Mouse (Mus musculus) frontal cortex, postnatal 36 days (tissue): ENCODE measurements at regions not wholly inside any gene's neighbourhood (a gene's known extent, or its start where the extent isn't known, plus 50 kb on each side); places are given as distances from the start of the nearest gene placed in this dataset.

ENCODE experiments used
- DNase-seq, 2 experiments: peaks; one replicate each; pipeline ENCODE4 v3.0.0; 2022; ENCODE audit warnings: low spot score in 2 of 2

DNA sequence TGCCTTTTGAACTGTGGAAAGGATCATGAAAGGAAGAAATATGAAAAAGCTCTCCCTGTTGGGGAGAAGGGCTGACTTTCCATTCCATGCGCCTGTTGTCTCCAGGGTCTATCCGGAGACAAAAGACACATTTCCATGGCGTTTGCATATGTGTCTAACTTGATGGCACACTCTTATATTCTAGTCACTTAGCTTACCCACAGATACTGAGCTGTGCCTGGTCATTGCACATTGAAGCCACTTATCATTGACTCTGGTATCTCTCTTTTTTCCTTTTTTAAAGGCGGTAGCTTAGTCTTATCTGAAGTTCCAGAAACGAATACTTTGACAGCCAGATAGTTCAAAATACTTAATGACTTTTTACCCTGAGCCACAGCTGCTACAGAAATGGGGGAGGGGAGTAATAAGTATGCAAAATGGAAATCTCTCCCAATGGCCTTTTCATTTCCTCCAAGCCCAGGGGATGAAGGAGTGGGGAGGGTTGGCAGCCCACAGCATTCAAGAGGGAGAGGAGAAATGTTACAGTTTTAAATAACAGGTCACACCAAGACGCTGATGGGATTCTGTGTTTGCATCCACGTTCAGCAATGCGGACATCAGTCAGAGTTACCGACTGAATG lies 137.9 kb upstream of the Slc35f3 start:
- no peak for DNase-seq

DNA sequence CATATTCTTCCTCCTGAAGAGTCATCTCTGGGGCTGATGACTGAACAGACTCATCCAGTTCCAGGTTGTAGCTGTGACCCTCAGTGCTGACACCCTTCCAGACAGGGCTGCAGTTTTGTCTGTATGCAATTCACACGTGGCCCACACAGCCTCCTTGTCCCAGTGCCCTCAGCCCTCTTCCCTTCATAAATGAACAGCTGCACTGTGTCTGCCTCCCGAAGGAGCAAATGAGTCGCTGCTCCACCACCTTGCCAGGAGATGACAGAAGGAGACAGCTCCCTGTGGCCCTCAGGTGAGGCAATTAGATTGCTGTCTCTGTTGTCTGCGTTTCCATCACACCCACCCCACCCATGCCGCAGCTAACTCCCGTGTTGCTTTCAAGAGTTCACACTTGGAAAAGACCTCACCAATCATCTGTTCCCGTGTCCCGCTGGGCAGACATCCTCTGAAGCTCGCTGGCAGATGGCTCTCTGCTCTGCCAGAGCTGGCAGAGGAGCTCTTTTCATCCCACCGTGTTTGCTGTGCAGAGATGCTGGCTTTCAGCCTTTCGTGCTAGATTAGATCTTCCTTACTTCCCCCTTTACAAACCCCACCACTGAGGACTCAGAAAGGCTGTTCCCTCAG lies 135.5 kb upstream of the Slc35f3 start:
- peak; percentile 74 to 85 for DNase-seq

DNA sequence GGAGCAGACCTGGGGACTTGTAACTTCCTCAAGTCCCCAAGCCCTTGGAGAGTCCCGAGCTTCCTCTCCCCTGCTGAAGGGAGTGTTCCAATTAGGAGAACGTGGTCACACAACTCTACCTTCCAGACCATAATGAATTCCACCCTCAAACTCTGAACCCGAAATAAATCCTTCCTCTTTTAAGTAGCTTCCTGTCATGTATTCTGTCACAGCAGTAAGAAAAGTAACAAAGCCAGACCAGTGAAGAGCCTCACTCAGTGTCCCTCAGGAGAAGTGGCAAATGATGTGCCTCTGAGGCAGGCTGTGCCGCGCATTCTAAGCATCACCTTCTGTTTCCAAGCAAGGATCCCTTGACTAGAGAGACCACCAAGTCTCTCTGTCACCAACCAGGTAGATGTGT lies 134.4 kb upstream of the Slc35f3 start:
- no peak for DNase-seq

DNA sequence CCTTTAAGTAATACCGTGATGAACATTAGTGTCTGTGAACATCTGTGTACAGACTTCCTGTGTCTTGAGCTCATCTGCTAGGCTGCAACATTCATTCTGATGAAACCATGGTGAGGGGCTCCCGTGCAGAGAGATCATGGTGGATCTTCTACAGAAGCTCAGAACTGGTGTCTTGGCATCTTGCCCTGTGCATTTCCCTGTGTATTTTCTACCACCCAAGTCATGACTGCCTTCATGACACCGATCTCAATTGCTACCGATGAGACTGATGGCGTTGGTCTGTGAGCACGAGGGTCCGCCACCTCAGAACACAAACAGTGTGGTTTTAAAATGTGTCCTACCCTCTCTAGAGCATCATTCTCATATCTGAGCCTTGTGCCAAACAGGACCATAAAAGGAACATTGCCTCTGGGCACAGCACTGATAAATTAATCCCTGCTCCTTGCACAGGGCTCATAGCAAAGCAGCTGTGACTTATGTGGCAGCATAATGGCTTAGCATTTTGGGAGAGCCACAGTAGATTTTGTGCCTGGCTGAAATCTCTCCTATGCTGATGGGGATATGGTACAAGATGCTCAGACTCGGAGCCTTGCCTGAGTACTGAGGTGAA lies 132.8 kb upstream of the Slc35f3 start:
- no peak for DNase-seq

DNA sequence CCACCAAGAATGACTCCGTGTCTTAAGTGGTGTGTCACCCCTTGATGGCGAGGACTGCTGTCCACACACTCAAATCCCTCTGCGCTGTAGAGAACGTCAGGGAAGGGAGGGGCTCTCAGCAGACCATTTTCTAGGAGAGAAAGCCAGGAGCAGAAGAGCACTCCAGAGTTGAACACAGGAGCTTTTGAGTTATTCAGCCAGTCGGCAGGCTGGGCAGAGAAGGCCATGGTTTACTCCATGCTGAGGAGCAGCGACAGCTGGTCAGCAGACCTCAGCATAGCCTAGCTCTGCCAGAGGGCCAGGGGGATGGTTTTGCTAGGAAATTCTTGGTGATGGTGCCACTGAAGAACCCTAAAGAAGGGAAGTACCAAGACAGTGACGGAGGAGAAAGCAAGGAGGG lies 132.0 kb upstream of the Slc35f3 start:
- no peak for DNase-seq

DNA sequence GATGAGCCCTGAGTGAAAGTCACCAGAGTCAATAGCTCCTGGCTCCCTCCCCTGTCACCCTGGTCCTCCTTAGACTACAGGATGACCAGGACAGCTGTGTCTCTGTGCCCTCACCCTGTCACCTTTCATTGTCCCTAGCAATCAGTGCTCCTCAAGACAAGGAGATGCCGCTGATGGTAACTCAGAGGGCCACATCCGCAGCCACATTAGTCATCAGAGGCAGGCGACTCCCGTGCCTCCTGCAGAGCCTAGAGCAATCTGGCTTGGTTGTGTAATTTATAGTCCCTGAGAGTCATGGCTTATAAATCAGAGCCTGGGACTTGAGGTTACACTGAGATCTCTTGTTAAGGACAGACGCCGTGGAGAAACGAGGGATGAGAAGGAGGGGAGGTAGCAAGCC lies 123.9 kb upstream of the Slc35f3 start:
- DNase-seq: no peak

DNA sequence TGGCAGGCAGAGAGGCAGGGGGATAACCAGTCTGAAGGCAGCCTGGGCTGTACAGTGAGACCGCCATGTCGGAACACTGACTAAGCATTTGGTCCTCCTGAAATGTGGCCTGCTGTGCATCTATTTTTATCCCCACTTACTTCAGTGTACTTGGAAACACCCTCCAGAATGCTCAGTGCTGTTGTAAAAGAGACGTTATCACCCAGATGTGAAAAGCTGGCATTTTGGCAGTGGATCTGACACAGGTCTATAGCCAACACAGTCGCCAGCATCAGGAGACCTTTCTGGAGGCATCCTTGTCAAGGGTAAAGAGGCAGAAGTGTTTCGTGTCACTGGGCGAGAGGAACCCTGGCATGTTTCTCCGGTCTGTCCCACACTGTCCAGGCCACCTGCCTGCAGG lies 122.1 kb upstream of the Slc35f3 start:
- no peak for DNase-seq

DNA sequence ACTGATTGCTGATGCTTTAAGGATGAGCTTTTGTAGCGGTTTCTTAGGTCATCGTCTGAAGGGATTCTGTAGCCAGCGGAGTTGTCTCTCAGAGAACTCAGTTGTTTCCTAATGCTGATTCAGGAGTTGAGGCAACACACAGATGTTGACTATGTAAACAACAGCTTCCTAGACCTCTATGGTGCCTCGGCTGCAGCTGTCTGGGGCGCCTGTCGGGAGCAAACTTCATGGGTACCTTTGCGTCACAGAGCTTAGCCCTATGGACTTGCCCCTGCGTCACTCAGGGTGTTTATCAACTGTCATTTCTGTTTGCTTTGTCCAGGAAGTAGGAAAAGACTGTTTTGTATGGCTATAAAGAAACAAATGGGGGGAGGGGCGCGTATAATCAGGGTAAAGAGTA lies 120.5 kb upstream of the Slc35f3 start:
- DNase-seq: no peak

DNA sequence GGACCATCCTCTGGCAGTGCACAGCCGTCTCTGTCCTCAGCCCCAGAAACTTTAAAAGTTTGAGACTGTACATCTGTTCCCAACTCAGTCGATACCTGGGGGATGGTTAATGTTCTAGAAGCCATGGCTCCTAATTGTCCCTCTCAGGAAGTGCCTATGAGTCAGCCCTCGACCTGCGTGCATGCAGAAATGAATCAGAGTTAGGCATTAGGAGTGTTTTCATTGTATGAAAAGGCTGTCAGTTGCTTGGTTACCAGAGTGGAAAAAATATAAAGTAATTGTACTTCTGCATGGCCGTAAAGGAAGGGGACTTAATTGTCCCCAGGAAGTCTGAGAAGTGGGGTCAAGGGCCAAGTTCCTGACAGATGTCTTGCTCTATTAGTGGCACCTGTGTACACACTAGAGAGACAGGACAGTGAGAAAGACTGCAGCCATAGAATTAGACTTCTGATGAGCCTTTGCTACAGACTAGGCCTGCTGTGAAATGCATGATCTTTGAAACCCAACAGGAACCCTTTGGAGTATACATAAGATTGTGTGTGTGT lies 109.5 kb upstream of the Slc35f3 start:
- no peak for DNase-seq

DNA sequence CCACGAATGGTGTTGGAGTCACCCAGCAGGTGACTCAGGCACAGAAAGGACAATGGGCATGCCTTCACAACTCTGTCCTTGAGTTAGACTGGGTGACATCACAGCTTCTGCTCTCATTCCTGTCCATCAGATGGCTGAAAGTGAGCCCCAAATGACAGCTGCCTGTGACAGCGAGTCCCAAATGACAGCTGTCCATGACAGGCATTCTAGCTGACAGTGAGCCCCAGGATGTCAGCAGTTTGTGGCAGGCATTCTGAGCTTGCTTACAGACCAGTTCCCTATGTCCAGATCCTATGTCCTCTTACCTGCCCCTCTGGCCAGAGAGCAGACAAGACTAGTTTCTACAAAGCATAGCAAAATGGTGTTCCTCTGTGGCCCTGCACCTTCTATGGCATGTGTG lies 102.7 kb upstream of the Slc35f3 start:
- no peak for DNase-seq

DNA sequence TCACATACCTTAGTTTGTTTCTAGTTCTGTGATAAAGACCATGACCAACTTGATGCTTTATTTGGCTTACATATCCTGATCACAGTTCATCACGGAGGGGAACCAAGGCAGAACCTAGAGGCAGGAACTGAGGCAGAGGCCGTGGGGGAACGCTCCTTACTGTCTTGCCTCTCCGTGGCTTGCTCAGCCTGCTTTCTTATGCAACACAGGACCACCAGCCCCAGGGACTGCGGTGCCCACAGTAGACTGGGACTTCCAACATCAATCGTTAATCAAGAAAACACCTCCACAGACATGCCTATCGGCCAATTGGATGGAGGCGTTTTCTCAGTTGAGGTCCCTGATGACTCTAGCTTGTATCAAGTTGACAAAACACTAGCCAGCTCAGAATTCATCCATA lies 87.8 kb upstream of the Slc35f3 start:
- DNase-seq: no peak

DNA sequence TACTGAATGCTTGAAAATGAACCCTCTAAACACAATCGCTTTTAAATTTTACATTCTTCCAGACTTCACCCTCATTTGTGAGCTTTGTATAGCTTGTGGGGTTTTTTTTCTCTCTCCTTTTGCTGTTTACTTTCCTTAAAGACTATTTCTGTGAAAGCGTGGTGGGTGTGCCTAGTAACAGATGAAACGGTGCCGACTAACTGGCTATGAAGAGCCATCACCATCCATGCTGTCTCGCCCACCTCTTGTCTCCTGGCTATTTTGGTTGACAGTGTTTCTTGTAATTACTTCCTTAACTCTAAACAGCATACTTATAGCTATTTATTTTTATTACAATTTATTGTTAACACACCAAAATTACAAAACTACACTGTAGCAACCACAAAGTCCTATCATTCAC lies 85.6 kb upstream of the Slc35f3 start:
- DNase-seq: peak; percentile 30 to 75

DNA sequence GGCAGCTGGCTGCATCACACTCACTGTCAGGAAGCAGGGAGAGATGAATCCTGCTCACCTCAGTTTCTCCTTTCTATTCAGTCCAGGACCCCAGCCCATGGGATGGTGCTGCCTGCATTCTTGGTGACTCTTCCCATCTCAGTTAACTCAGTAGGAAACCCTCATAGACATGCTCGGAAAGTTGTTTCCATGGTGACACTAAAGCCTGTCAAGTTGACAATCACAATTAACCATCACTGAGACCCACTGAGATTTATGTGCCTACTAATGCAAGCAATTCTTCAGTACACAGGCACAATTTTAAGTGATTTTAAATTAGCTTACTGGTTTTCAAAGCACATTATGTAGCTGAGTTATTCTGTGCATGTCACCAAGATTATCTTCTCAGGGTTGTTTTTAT lies 83.8 kb upstream of the Slc35f3 start:
- no peak for DNase-seq

DNA sequence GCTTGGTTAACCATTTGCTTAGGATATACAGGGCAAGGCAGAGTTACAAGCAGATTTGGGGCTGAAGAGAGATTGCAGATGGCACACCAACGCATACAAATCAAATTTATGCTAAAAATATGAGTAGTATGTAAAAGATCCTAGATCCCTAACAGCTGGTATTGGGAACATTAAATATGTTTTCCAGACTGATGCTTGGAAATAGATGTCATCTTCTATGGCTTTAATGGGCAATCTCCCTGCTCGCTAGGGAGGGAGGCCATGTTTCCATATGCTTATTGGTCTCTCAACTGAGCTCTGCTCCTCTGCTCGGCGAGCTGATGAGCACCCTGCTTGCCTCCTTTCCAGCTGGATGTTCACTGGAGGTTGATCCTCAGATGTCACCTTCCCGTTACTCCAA lies 82.0 kb upstream of the Slc35f3 start:
- peak in 1 of 2 experiments; percentile 26 for DNase-seq

DNA sequence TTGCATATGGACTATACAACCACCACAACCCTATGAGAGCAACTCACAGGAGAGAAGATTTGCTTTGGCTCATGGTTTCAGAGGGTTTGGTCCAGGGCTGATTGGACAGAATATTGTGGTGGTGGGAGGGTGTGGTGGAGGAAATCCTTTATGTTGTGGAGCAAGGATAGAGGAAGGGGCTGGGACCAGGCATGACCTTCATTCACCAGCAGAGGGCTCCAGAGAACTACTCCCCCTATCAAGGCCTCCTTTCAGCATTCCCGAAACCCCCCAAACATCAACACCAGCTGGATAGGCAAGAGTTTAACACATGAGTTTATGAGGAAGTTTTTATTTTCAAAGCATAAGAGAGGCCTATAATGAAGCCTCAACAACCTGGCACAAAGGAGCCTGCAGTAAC lies 76.7 kb upstream of the Slc35f3 start:
- no peak for DNase-seq

DNA sequence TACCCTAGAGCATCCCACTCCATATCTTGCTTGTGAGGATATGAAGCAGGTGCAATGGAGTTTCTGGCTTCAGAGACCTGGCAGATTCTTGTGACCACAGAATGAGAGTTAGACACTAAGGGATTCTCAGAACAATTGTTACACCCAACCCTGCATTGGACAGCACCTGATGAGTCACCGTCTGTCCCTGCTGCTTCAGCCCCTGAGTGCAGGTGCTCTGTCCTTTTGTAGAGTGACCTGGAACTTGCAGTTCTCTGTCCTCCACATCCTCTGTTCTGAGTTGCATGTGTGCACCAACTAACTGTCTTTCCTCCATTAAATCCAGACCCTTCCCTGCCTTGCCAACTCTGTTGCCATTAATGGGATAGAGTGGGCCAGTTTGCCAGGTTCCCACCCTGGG lies 66.6 kb upstream of the Slc35f3 start:
- DNase-seq: no peak

DNA sequence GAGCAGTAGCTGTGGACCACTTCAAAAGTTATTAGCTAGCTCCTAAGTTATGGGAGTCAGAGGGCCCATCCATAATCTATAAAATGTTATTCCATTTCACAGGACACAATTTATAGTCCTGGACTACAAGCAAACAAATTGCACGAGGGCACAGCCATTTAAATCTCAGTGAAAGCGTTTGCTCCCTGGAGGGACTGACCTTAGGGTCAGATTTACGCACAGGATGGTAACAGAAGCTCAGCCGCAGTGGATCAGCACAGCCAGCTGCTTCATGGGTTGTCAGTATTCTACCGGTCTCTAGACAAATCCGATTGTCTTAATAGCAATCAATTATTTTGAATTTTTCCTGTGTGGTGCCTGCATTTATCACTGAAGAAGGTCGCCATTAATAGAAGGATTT lies 65.8 kb upstream of the Slc35f3 start:
- DNase-seq: no peak

DNA sequence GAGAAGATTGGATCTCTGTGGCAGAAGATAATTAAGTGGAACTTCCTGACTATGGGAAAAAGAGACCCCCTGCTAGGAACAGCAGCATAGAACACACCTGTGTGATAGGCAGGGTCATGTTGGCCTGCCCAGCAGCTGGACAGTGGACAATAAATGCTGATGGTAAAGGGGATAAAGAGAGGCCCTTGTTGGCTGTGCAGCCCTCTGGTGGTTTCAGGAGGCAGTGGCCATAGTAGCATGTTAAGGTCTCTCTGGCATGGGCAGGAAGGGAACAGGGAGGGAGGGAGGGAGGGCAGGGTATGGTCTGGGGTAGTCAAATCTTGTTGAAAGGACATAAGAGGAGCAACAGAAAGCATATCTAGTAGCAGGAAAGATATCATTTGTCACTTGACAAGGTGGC lies 58.7 kb upstream of the Slc35f3 start:
- DNase-seq: no peak

DNA sequence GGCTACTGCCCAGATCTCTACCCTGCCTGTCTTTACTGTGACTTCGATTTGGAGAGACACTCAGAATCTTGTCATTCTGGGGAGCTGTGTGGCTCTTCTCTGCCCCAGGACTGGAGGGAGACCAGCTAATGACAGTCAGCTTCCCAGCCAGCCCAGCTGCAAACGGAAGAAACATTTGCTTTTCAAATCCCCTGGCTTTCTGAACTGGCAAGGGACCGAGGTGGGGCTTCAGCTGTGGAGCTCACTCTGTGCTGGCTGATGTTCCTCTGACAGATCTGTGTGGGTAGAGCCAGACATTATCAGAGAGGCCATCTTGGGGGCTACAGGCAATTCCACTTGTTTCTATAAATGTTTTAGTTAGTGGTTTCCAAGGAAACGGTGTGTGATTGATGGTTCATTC lies 54.0 kb upstream of the Slc35f3 start:
- DNase-seq: no peak
